Mouse (Mus musculus) C2C12 (cell line): ENCODE results near the gene Cpxm1. TPM values are rescaled to one million over a fixed set of nuclear protein-coding genes. Genes with fewer than 3 reads are reported as not detected.

Experiments used
- H3K27me3 ChIP-seq: one replicate; pipeline ENCODE4 v1.6.1; 2011; ENCODE audit not compliant: control insufficient read depth, insufficient read depth, insufficient read length
- H3K36me3 ChIP-seq: one replicate; pipeline ENCODE4 v1.6.1; 2011; ENCODE audit not compliant: control insufficient read depth, insufficient read depth
- H3K4me3 ChIP-seq: one replicate; pipeline ENCODE4 v1.5.1; 2011; ENCODE audit warnings: mild to moderate bottlenecking, control low read depth; ENCODE audit not compliant: poor library complexity, insufficient read depth, severe bottlenecking
- H3K79me2 ChIP-seq: one replicate; pipeline ENCODE4 v1.6.1; 2011; ENCODE audit not compliant: control insufficient read depth, insufficient read depth
- H3K79me3 ChIP-seq: one replicate; pipeline ENCODE4 v1.6.1; 2011; ENCODE audit warnings: low read depth, control low read depth
- H3ac ChIP-seq: one replicate; pipeline ENCODE3; 2011; ENCODE audit warnings: low read depth; ENCODE audit not compliant: control insufficient read depth, insufficient read length
- CEBPB ChIP-seq: IDR thresholded peaks from one replicate; pipeline ENCODE4 v1.6.1; 2011; ENCODE audit warnings: low read depth, mild to moderate bottlenecking, control low read depth, moderate library complexity
- CTCF ChIP-seq: IDR thresholded peaks from one replicate; pipeline ENCODE4 v1.5.1; 2011; ENCODE audit not compliant: control insufficient read depth, insufficient read depth, insufficient read length
- FOSL1 ChIP-seq: IDR thresholded peaks from one replicate; pipeline ENCODE4 v1.8.0; 2011; ENCODE audit warnings: mild to moderate bottlenecking, low read length; ENCODE audit not compliant: poor library complexity, insufficient read depth, severe bottlenecking
- MAX ChIP-seq: IDR thresholded peaks from one replicate; pipeline ENCODE4 v1.6.1; 2011; ENCODE audit warnings: mild to moderate bottlenecking, control low read depth
- MYOD1 ChIP-seq: IDR thresholded peaks from one replicate; pipeline ENCODE4 v1.6.1; 2011; ENCODE audit warnings: low read depth; ENCODE audit not compliant: control insufficient read depth, insufficient read length
- MYOG ChIP-seq: IDR thresholded peaks from one replicate; pipeline ENCODE4 v1.6.1; 2011; ENCODE audit not compliant: control insufficient read depth, insufficient read length; ENCODE audit errors: extremely low read depth
- USF1 ChIP-seq: IDR thresholded peaks from one replicate; pipeline ENCODE4 v1.6.1; 2011; ENCODE audit warnings: low read depth, mild to moderate bottlenecking, control low read depth, moderate library complexity
- polyA plus RNA-seq: library from polyadenylated mRNA; unstranded; fragments of >200 nt; fragmentation: generic; extraction: Trizol; gene quantifications from one replicate; pipeline ENCODE4 v1.2.1, GENCODE M21; 2012; ENCODE audit warnings: missing spikeins

Cpxm1 gene
- polyA plus RNA-seq, 1 experiment, result 0.20 TPM

DNA sequence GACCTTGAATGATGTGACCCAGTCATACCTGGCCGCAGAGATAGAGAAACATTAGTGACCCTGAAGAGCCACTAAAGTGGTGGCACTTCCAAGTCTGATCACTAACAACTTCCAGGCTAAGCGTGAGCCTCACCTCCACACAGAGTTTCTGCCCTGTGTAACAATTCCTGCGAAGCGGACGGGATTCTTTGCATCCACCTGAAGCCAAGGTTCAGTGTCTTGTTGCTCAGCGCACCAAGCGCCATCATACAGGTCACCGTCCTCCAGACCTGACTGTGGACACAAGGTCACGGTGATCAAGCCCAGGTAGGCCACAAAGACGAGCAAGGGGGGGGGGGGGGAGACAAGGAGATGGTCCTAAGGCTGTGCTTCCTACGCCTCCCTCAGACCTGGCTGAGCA, 1.7 kb downstream of the Cpxm1 start:
- Histone ChIP-seq H3K27me3 (peaks cover 18% of the 10 kb centered on the region), H3K79me2 (no peaks in the 10 kb centered on the region), H3K36me3 (no peaks in the 10 kb centered on the region), H3K4me3 (no peak overlapping the region), H3ac (no peak overlapping the region), H3K79me3 (no peaks in the 10 kb centered on the region)
- TF ChIP-seq MAX (no peak), MYOD1 (no peak), CEBPB (no peak), CTCF (no peak), USF1 (no peak), MYOG (no peak), FOSL1 (no peak)

DNA sequence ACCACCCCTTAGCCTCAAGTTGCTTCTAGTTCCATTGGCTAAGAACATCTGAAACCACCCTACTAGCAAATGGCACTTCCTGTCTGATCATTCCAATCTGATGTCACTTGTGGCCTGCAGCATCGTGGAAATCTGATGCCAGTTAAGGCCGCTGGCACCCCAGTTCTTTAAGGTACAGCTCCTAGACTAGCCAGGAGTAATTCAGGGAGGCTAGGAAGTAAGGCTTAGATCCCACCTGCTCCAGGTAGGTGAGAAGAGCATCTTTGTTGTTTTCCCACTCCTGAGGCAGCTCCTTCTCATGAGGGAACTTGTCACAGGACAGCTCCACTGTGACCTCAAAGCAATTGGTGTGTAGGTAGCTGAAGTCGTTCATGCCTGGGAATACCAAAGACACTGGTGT, 4.5 kb downstream of the Cpxm1 start:
- no peaks in the 10 kb centered on the region for H3K79me3 ChIP-seq
- no peaks in the 10 kb centered on the region for H3K36me3 ChIP-seq
- no peak overlapping the region for H3K4me3 ChIP-seq
- H3K79me2 ChIP-seq, result no peaks in the 10 kb centered on the region
- H3ac ChIP-seq, result no peak overlapping the region
- H3K27me3 ChIP-seq, result peaks cover 27% of the 10 kb centered on the region
- TF ChIP-seq USF1 (no peak), FOSL1 (no peak)

DNA sequence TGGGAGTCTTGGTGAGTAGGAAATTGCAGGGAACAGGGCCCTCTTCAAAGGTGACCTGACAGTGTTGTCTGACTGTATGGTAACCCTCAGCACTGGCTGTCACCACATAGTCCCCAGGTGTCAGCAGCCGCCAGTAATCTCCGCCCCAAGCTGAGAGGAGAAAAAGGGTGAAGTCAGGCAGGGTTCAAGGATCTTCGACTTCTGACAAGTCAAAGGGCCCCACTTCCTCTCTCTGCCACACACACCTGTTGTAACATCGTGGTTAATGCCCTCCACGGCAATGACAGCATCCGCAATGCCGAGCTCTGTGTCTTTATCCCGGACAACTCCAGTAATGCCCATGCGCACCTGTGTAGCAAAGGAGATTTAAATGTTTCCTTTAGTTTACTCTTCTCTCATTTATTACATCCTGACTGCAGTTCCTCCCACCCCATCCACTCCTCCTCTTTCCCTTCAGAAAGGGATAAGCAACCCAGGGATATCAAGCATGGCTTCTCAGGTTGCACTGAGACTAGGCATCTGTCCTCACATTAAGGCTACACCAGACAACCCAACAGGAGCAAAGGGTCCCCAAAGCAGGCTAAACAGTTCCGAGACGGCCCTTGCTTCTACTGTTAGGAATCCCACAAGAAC, 6.3 kb downstream of the Cpxm1 start:
- H3K79me3 ChIP-seq, result no peaks in the 10 kb centered on the region
- H3K36me3 ChIP-seq, result no peaks in the 10 kb centered on the region

DNA sequence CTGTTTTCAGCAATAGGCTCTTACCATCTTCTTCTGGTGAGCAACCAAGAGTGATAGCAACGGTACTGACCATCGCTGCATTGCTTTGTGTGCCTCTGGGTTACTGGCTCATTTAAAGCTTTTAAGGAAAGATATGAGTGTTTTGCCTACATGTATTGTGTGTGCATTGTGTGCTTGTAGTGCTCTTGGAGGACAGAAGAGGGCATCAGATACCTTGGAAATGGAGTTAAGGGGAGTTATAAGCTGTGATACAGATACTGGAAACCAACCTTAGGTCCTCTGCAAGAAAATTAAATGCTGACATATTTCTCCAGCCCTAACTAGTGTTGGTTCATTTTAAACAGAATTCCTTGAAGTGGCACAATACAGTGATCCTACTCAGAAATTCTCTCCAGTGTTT, 8.6 kb downstream of the Cpxm1 start:
- H3ac ChIP-seq, result no peak overlapping the region
- H3K79me2 ChIP-seq, result no peaks in the 10 kb centered on the region
- H3K79me3 ChIP-seq, result no peaks in the 10 kb centered on the region
- no peaks in the 10 kb centered on the region for H3K36me3 ChIP-seq
- peaks cover 14% of the 10 kb centered on the region for H3K27me3 ChIP-seq
- no peak overlapping the region for H3K4me3 ChIP-seq
- no peak for TF ChIP-seq USF1
- TF ChIP-seq FOSL1, result no peak
- TF ChIP-seq CEBPB, result no peak
- TF ChIP-seq MYOD1, result no peak
- no peak for TF ChIP-seq MYOG
- no peak for TF ChIP-seq CTCF
- no peak for TF ChIP-seq MAX

More for the DNA sequence above, 6.3 kb downstream of the Cpxm1 start:
- TF ChIP-seq CTCF, result no peak
- TF ChIP-seq FOSL1, result no peak
- TF ChIP-seq CEBPB, result no peak
- no peak for TF ChIP-seq MYOD1
- no peak for TF ChIP-seq USF1
- TF ChIP-seq MAX, result no peak
- no peak for TF ChIP-seq MYOG
- Histone ChIP-seq H3K79me2 (no peaks in the 10 kb centered on the region), H3ac (no peak overlapping the region), H3K4me3 (no peak overlapping the region), H3K27me3 (peaks cover 19% of the 10 kb centered on the region)

DNA sequence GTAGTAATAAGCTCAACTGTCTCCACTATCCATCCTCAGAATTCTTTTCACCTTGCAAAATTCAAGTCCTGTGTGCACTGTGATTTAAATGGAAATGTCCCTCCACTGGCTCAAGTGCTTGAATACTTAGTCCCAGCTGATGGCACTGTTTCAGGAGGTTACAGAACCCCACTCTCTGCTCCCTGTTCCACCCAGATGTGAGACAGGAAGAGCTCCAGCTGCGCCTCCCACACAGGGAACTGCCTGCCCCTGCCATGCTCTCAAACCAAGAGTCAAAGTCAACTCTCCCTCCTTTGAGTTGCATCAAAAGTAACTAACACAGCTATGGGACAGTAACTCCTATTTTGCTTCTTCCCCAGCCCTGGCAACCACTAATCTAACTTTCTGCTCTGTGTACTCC, 11.2 kb downstream of the Cpxm1 start:
- Histone ChIP-seq H3ac (no peak overlapping the region), H3K79me3 (no peaks in the 10 kb centered on the region), H3K36me3 (no peaks in the 10 kb centered on the region), H3K27me3 (peaks cover 17% of the 10 kb centered on the region), H3K79me2 (no peaks in the 10 kb centered on the region), H3K4me3 (no peak overlapping the region)
- TF ChIP-seq MYOG, result no peak
- no peak for TF ChIP-seq FOSL1
- no peak for TF ChIP-seq MYOD1
- no peak for TF ChIP-seq USF1
- TF ChIP-seq MAX, result no peak
- no peak for TF ChIP-seq CTCF
- no peak for TF ChIP-seq CEBPB

DNA sequence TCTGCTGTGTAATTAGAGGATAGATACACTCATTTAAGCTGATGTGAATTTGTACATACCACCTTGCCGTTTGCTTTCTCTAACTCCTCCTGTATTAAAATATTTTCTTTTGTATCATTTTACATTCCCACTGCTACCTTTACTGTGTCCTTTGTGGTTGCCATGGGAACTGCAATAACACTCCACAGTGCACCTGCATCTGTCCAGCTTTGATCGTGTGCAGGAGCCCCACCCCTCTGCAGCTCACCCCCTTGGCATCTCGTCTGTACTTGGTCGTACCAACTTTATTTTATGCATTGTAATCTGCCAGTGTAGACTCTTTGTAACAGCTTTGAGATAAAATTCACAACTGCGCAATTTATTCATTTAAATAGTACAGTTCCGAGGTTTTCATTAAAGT, 13.5 kb downstream of the Cpxm1 start:
- H3K79me2 ChIP-seq, result no peaks in the 10 kb centered on the region
- H3K4me3 ChIP-seq, result no peak overlapping the region
- no peak for TF ChIP-seq USF1
- TF ChIP-seq MYOG, result no peak
- TF ChIP-seq MAX, result no peak
- no peak for TF ChIP-seq CTCF
- TF ChIP-seq CEBPB, result no peak
- TF ChIP-seq MYOD1, result no peak
- no peak for TF ChIP-seq FOSL1
- H3K27me3 ChIP-seq, result peaks cover 17% of the 10 kb centered on the region
- no peak overlapping the region for H3ac ChIP-seq
- no peaks in the 10 kb centered on the region for H3K36me3 ChIP-seq
- H3K79me3 ChIP-seq, result no peaks in the 10 kb centered on the region
